Mouse (Mus musculus) right cerebral cortex, adult 2 months (tissue): ENCODE measurements at regions not wholly inside any gene's neighbourhood (a gene's known extent, or its start where the extent isn't known, plus 50 kb on each side); places are given as distances from the start of the nearest gene placed in this dataset.

ENCODE experiments used
- DNase-seq, 2 experiments: peaks; one replicate each; pipeline ENCODE4 v3.0.0; 2021 to 2022; ENCODE audit warnings: low spot score in 2 of 2

GRCm38 (mm10) chr7:71412079-71412478, 60.8 kb upstream of the Gm10295 start:
- peak; percentile 80 to 84 for DNase-seq

- no peak for DNase-seq
These were observed 60.2 kb upstream of the Gm10295 start for GRCm38 (mm10) chr7:71411293-71412011.

- no peak for DNase-seq
These were observed 58.6 kb upstream of the Gm10295 start for GRCm38 (mm10) chr7:71409903-71410302.

- DNase-seq: no peak
These were observed 57.8 kb upstream of the Gm10295 start for GRCm38 (mm10) chr7:71409061-71409460.

GRCm38 (mm10) chr7:71406283-71406682, 55.0 kb upstream of the Gm10295 start:
- no peak for DNase-seq
